Mouse (Mus musculus) CH12.LX (cell line): Measurements from ENCODE around the gene Cacna1c.

Source experiments
- CTCF ChIP-seq, 2 experiments: IDR thresholded peaks in 1 of 2; conservative IDR thresholded peaks in 1 of 2; 2 replicates each; pipeline ENCODE4 v1.5.1; 2011 to 2012; ENCODE audit warnings: low read depth in 2 of 2, low read length in 2 of 2, improper control_type of control experiment in 1 of 2, inconsistent platforms in 1 of 2, mild to moderate bottlenecking in 1 of 2, moderate library complexity in 1 of 2
- GABPA ChIP-seq: IDR thresholded peaks from 2 replicates; pipeline ENCODE4 v1.6.1; 2012; ENCODE audit warnings: low read depth, low read length, improper control_type of control experiment, inconsistent platforms; ENCODE audit not compliant: insufficient replicate concordance
- USF1 ChIP-seq: IDR thresholded peaks from 2 replicates; pipeline ENCODE4 v1.6.1; 2014; ENCODE audit warnings: low read depth, mild to moderate bottlenecking, inconsistent platforms, low read length, improper control_type of control experiment

DNA sequence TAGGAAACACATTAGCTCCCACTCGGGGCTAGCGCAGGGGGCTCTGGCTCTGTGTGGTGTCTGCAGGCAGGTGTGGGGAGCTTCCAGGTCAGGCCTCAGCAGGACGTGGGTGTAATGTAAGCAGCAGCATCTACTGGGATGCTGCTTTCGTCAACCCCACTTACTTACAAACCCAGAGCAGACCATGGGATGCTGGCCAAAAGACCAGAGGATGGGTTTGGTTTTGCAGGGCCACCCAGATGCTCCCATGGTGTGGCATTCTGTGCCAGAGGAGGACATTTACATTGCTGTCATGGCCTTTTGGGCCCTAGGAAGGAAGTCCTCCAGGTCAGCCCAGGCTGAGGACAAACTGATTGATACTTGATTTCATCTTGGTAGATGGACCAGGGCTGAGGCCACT, 521.4 kb downstream of the Cacna1c start:
- TF ChIP-seq GABPA (no peak), CTCF (conservative IDR thresholded peaks at IDR 0.05 in 1 of 2, IDR thresholded peaks at IDR 0.05 in 1 of 2; ENCODE audit: low read depth in 2 of 2, low read length in 2 of 2) (no peak), USF1 (no peak)
